Mouse (Mus musculus) urinary bladder, postnatal 25 days (tissue): ENCODE measurements around the gene Zfyve27.

ENCODE experiments used
- DNase-seq: peaks from one replicate; pipeline ENCODE4 v3.0.0; 2022; ENCODE audit warnings: low spot score

Zfyve27 gene

DNA sequence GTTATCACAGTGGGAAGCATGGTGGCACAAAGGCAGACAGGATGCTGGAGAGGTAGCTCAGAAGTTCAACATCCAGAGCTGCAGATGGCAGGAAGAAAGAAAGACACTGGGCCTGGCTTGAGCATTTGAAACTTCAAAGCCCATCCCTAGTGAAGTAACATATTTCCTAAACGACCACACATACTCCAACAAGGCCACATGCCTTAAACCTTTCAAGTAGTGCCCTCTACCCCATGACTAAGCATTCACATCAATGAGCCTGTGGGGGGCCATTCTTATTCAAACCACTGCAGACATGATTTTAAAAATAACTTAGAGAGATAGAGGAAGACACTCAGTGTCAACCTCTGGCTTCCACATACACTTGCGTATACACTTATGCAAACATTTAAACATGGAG lies 21.0 kb upstream of the Zfyve27 start:
- DNase-seq: no peak

DNA sequence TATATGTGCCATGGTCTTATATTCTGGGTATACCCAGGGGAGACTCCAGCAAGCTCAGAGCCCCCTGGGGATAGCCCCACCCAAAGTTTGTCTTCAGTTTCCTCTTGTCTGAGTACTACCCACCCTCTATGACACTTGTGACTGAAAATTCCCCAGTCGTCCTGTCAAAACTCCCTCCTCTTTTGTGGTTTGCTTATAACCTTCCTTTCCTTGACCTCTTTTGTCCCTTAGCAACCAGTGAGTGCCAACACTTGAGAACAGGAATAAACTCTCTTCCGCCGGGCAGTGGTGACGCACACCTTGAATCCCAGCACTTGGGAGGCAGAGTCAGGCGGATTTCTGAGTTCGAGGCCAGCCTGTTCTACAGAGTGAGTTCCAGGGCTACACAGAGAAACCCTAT lies 19.7 kb upstream of the Zfyve27 start:
- DNase-seq: no peak

DNA sequence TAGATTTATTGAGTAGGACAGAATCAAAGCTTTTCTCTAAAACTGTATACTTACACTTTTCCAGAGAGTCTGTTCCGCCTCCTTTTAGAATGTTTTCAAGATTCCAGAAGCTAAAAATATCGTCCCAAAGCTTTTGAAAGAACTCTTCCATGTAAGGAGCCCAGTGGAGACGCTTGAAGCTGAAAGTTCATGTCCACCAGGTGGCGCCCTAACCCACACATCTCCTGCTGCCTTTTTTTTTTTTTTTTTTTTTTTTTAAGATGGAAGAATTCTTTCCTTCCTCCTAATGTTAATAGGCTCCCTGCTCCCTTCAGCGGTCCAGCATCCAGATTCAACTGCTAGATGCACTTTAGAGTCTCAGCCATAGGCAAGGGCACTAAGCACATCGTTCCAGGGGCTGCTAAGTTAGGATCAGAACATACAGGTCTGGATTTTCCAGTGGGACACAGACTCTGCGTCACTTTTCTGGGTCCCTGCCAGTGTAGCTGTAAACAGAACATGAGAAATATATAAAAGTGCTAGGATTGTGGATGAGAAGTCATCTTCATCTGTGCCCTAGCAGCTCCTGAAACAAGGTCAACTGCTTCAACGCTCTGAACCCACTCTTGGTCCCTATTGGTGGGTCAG lies 19.1 kb upstream of the Zfyve27 start:
- peak; percentile 89 for DNase-seq

DNA sequence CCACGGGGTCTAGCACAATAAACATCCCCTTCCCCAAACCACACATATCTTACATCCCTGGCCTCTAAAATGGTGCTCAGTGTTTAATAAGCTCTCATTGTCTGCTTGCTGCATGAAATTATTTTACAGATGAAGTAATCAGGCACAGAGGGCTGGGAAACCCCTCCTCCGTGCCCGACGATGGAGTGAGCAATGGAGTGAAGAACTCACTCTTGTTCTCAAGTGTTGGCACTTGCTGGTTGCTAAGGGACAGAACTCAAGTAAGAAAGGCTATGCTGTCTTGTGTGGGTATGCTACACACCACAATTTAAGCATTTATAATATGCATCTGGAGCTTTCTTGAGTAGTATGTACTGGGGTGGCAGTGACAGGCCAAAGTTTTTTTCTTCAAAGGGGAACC lies 18.5 kb upstream of the Zfyve27 start:
- DNase-seq: no peak

DNA sequence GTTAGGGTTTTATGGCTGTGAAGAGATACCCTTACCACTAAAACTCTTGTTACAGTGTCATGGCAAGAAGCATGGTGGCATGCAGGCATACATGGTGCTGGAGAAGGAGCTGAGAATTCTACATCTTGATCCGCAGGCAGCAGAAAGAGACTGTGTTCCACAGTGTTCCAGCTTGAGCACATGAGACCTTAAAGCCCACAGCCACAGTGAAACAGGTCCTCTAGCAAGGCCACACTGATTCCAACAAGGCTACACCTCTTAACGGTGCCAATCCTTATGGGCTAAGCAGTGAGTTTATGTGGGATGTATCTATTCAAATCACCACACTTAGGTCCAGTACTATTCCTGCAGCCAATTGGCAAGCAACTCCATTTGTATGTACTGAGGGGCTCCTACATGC lies 18.0 kb upstream of the Zfyve27 start:
- no peak for DNase-seq

DNA sequence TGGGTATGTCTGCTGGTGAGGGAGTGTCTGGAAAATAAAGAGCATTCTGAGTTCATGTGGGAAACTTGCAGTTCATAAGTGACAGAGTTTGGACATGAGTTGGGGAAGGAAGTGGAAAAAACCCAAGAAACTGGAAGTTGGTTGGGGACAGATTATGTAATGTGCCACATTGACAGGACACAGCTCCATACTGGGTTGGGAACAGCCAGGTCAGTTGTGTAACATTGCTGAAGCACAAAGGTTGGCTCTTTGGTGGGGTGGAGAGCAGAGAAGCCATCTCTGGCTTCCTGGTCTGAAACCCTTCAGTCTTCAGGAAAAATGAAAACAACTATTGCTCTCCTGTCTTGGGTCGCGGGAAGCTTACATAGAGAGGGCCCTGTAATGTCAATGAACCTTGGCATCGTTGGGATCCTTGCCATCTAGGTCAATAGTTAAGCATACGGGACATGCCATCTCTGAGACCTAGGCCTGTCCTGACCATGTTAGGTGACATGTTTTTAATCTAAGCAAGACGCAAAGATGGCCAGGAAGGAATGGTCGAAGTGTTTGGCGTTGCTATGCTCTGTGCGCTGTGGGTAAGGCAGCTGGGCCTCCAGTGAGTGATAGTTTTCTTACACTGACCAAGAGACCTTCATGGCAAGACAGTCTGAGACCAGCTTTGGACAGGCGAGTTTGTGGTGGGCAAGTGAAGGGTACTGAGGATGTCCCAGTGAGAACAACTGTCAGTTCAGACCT lies 17.3 kb upstream of the Zfyve27 start:
- DNase-seq: no peak

DNA sequence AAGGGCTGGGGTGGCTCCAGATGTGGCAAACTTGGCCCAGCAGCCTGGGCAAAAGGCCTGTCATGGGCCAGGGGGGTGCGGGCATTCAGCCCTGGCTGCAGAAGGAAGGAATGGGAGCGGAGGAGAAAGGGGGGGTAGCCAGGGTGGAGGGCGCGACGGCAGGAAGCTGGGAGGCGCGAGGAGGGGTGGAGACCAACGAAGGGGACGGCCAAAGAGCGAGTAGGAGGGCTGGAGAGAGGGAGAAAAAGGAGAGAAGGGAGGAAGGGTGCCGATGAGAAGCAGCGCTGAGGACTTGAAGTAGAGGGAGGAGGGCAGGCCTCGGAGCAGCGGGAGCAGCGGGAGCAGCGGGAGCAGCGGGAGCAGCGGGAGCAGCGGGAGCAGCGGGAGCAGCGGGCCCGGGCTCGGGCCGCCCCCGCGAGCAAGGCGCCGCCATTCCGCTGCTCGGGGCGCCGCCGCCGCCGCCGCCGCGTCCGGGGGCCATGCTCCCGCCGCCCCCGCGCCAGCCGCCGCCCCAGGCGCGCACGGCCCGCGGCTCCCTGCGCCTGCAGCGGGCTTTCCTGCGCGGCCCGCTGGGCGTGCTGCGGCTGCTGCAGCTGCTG lies 16.5 kb upstream of the Zfyve27 start, which contains the start of gene Marveld1:
Gene Marveld1 (plus strand): TSS at position 231 of the 599 bp plus-strand sequence.
- peak; percentile 68 for DNase-seq

DNA sequence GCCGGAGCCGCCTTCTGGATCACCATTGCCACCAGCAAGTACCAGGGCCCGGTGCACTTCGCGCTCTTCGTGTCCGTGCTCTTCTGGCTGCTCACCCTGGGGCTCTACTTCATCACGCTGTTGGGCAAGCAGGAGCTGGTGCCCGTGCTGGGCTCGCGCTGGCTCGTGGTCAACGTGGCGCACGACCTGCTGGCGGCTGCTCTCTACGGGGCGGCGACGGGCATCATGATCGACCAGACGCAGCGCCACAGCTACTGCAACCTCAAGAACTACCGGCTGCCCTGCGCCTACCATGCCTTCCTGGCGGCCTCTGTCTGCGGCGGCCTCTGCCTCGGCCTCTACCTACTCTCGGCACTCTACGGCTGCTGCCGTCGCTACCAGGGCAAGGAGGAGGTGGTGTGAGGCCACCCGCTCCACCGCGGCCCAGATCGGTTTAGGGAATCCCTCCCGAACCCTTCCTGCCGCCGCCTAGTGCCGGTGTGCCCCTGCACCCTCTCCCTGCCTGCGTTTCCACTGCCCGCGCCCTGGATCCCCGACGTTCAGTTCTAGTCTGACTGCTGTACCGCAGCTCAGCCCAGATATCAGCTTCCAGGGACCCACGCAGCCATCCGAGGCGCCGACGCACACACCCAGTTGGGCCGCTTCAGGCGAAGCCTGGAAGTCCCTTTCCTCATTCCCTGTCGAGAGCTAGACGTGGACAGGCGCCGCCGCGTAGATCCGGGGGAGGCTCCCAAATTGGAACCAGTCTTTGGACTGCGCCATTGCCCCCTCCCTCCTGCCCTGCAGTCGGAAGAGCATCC lies 15.8 kb upstream of the Zfyve27 start:
- DNase-seq: peak; percentile 55

DNA sequence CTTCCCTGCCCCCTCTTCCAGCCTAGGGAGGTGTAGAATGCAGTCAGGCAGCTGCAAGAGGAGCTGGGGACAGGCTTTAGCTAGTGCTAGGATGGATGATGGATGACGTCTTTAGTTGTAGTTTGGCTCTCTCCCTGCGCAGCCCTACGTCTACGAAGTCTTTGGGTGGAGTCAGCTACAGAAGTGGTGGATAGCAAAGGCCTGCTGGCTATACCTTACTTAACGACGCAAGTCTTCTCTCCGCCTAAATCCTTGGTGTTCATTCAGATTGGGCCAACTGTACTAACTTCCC lies 15.2 kb upstream of the Zfyve27 start:
- no peak for DNase-seq

DNA sequence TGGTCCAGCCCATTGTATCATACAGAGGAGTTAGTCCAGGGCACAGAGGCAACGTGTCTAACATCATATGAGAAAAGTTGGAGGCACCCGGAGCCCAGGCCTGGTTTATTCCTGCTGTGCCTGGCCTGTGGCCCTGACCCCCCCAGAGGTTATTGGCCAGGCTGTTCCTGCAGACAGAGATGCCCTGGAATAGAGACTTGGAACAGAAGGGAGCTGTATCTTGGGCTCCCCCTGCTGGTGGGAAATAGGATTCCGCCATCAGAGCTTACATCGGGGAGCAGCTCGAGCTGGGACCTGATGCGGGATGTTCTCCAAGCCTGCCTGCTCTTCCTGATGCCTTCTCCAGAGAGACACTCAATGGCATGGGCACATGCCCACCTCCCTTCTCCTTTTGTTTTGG lies 11.8 kb upstream of the Zfyve27 start:
- DNase-seq: peak; percentile 84

DNA sequence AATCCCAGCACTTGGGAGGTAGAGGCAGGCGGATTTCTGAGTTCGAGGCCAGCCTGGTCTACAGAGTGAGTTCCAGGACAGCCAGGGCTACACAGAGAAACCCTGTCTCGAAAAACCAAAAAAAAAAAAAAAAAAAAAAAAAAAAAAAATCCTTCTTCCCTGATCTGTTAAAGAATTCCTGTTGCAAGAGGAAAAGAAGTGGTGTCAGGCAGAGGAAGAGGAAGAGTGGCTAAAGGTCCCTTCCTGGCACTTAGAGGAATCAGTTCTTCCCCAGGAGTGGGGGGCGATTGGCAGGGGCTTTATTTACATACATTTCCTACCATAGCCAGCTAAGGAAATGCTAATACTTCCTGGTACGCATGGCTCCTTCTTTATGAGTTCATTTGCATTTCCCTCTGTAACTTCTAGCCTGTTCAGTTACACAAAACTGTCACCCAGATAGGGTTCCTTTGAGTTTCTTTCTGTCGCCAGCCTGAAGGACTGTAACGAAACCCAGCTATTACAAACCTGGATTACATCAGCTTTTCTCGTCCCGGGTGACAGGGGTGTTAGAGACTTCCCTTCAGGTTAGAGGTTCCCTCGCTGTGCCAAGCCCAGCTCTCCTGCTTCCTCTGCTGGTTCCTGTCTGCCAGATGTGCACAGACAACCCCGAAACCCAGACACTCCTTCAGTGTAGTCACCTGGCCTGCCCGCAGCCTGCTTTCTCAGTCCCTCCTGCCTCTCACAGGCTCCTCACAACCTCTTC lies 6.1 kb upstream of the Zfyve27 start:
- no peak for DNase-seq

DNA sequence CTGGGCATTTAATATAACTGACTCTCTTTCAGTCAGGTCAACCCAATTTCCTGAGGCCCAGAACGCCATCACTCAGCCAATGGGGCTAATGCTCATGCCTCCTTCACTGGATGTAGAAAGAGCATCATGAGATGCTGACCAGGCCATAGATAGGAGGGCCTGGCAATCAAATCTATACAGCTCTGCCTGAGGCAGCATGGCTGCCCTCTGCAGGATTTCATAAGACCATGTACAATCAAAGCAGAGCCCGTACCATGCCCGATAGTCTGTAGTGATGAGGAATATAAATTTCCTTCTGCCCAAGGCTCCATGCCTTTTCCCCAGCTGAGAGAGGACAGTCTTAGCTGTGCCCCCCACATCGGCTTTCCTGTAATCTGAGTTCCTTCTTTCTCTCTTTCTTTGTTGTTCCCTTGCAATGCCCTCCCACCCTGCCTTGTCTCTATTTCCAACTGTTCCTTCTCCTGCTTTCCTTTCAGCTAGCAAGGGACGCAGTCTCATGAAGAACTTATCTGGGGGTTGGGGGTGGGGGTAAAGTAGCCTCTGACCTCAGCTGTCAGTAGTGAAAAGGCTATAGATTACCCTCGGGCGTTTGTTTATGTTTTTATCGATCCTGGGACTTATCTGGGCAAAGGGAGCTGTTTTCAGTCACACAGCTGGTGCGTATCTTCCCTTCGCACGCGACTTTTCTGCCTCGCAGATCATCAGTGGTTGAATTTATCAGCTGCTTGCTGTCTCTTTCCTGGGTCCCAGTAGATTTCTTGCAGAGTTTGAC lies 5.3 kb upstream of the Zfyve27 start:
- no peak for DNase-seq

DNA sequence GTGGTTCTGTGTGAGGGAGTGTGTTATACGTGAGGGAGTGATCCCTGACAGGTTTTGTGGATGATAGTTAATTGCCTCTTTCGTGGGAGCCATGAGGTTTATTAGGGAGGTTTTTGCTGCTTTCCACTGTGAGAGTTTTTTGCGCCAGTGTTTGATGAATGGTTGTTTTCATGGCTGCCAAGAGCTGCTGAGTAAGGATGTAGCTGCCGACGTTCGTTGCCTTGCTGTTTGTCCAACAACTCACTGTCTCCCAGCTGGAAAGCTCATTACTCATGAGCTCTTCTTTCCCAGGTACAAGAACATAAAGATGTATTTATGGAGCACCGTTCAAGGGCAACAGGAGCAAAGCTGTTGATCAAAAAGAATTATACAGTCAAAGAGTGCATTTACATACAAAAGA lies 437 bp downstream of the Zfyve27 start:
- DNase-seq: no peak

DNA sequence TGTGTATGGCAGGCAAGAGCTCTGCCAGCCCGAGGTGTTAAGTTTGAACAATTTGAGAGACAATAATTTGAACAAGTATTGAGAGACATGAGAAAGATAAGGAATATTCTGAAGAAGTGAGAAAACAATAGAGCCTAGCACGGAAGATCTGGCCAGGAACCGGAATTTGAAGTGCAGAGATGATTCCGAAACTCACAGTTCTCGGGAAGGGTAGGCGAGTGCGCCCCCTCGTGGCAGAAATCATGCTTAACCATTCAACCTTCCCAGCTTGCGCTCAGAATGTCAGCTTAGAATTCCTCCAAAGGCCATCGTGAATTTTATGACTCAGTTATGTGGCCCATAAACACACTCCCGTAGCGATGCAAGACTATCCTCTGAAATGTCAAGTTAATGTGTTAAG lies 2.4 kb downstream of the Zfyve27 start:
- peak; percentile 94 for DNase-seq

DNA sequence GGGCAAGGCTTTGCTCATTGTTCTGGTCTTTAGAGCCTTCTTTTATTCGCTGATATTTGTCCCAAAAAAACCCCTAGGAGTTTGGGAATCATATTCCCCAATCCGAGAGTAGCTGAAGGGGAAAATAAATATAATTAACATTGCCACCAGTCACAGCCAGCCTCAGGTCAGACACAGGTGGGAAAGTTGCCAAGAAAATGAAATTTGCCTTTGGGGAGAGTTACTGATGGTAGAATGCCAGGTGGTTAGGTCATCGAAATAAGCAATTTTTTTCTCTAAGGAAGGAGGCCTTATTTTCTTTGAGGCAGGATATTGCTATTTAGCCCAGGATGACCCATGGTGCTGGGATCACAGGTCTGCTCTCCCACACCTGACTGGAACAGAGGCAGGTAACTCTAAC lies 3.0 kb downstream of the Zfyve27 start:
- DNase-seq: no peak

DNA sequence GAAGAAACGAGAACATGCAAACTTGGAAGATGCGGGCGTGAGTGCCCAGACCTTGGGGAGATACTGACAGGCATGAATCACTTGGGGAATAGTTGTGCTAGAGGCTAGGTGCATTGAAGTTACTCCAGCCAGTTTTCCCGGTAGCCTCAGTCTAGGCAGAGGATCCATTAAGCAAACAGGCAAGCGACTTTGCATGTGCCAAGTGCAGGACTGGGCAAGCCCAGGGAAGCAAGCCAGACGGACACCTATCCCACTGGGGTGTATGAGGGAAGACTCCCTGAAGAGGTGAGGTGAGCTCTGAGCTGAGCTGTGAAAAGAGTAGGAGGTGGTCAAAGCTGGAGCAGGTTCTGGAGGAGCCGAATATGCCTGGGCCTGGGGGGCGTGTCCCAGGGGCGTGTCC lies 3.7 kb downstream of the Zfyve27 start:
- DNase-seq: no peak

DNA sequence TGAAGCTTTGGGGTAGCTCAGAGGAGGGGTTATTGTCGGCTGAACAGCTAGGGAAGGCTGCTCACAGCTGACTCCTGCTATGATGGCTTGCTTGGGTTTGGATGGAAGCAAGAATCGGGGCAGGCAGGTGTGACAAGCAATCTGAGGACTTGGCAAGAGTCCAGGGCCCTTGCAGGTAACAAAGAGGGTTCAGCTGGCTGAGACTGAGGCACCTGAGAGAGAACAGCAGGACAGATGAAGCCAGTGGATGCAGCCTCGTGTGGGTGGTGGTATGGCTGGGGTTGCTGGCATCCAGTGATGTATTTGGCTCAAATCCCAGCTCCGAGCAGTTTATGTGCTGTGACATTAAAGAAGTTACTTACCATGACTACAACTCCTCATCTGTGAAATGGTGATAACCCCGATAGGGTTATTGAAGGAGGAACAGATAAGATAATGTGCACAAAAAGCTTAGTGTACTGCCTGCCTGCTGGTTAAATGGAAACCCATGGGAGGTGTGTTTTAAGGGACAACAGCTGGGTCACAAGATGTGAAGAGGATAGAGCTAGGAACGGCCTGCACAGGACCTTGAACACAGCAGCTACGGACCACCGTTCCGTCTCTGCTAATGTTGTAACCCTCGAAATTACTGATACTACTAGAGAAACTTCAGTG lies 5.7 kb downstream of the Zfyve27 start:
- DNase-seq: no peak

DNA sequence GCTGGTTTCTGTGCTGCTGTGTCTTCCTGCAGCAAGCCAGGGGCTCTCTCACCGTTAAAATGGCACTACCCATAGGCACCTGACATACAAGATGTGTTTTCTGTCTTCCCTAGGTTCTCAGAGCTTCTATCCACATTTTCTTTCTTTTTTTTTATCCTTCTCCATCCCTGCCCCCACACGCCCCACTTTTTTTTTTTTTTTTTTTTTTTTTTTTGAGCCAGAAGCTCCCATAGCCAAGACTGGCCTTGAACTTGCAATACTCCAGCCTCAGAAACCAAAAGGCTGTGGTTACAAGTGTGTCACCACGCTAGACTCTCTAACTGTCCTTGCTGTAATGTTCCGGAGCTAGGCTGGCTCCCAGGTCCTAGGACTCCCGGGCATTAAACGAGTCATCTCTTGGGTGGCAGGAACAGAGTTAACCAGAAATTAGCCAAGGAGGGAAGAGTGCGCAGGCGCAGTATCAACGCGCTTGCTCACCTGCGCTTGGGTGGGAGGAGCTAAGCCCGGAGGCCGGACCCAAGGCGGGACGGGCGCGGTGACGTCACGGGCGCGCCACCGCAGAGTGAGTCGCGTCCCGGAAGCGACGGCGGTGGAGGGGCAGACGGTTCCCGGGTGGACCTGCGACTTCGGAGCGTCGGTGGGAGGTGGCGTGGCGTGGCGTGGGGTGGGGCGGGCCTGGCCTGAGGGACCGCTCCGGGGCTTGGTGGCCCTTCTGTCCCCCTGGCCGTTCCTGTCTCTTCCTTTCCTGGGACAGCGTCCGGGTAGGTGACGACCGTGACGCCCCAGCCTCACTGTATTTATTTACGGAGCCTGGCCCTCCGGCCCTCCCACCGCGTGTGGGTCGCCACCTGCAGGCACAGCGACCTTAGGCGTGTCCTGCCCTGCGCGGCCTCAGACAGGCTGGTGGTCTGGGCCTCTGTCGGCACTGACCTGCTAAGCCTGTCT lies 6.5 kb downstream of the Zfyve27 start:
- peak; percentile 89 for DNase-seq

DNA sequence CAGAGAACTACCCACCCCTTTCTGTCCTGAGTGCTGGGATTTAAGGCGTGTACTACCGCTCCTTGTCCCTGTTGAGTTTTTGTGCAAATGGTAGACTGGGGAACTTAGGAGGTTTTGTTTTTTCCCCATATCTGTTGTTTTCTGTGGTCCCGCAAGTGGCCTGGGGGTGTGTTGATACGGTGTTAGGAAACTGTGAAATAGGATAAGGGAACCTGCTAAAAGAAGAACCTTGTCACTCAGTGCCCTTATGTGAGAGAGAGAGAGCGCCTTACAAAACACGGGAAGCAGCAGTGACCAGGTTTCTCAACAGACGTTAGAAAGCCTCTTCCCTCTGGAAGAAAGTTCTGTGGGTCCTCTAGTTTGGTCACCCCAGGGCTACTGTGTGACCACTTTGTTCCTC lies 13.1 kb downstream of the Zfyve27 start:
- no peak for DNase-seq

DNA sequence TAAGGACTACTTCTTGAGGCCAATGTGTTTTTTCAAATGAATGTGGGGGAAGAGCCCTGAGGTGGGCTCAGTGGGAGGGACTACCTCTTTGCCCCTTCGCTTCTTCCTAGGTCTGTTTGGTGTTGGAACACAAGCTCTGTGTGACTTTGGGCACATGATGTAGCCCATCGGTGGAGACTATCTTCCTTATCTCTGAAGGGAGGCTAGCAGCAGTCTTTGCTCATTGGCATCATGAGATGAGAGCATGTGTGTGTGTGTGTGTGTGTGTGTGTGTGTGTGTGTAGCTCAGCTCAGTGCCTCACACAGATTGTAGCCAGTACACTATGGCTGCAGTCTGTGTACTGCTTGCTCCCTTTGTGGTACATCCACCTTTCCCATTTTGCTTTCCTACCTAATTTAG lies 13.7 kb downstream of the Zfyve27 start:
- no peak for DNase-seq
